Comparison of ENCODE assay signal across 8 mouse cellular contexts in the genomic region with DNA sequence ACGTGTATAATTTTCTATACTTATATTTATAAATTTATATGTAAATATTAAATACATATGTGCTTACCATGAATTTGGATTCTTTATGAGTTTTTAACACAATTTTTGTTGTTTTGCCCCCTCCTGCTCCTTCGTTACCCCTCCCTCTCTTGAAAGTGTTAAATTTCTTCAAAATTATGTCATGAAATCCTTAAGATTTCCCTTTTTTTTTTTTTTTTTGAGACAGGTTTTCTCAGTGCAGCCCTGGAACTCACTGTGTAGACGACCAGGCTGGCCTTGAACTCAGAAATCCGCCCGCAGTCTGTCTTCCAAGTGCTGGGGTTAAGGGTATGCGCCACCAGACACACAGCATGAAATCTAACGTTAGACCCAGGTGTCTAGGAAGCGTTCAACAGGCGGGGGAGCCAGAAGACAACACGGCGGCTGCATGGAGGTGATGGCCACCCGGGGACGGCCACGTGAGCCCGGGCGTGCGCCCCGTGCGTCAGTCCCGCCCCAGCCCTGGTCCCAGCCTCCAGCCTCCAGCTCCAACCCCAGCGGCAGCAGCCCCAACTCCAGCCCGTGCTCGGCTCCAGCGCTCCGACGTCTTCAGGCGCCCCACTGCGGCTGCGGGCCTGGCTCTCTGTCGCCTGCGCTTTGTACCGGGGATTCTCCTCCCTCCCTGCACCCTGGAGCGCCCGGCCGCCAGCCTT. TPM values are rescaled to one million over a fixed set of nuclear protein-coding genes. Genes with fewer than 3 reads are reported as not detected.
DNase-seq lines count a peak whose midpoint lies in the region; ATAC-seq lines count a peak whose summit lies in the region.

A gene (plus strand): TSS at position 487 of the 692 bp plus-strand sequence.

- WGBS in embryonic facial prominence, embryonic 11.5 days, result 3% methylated on average over 35 of the region's 35 CpGs
- WGBS in limb, embryonic 11.5 days, result 4% methylated on average over 25 of the region's 35 CpGs
- WGBS in midbrain, embryonic 13.5 days, result 4% methylated on average over 35 of the region's 35 CpGs

- peak within 1 kb of the TSS; percentile 75 for H3K9ac ChIP-seq in embryonic facial prominence, embryonic 11.5 days (replicated peaks; ENCODE audit: low read length)
- peak within 1 kb of the TSS; percentile 83 for H3K9ac ChIP-seq in limb, embryonic 11.5 days (ENCODE audit: low read length)
- H3K9ac ChIP-seq in midbrain, embryonic 13.5 days (replicated peaks), result peak within 1 kb of the TSS; percentile 92

- H3K4me2 ChIP-seq in embryonic facial prominence, embryonic 11.5 days (ENCODE audit: low read depth, low read length), result peak within 1 kb of the TSS; percentile 81
- H3K4me2 ChIP-seq in limb, embryonic 11.5 days (ENCODE audit: low read depth, severe bottlenecking), result peak within 1 kb of the TSS; percentile 79
- peak within 1 kb of the TSS; percentile 80 for H3K4me2 ChIP-seq in midbrain, embryonic 13.5 days (replicated peaks)

- DNase-seq in A20 (ENCODE audit: low read depth, low spot score), result peak; percentile 48
- peak; percentile 92 for DNase-seq in adrenal gland, postnatal 25 days
- DNase-seq in embryonic facial prominence, embryonic 11.5 days (ENCODE audit: low spot score), result peak; percentile 89
- DNase-seq in kidney, adult 11 months, result peak; percentile 86
- peak; percentile 91 for DNase-seq in limb, embryonic 11.5 days (ENCODE audit: low spot score)
- DNase-seq in spleen, postnatal 14 days (ENCODE audit: low spot score in 2 of 2), result peak; percentile 74 to 83

- no peaks in the 10 kb centered on the region for H3K36me3 ChIP-seq in embryonic facial prominence, embryonic 11.5 days (replicated peaks; ENCODE audit: control insufficient read depth, insufficient read depth, low read depth, low read length)
- H3K36me3 ChIP-seq in limb, embryonic 11.5 days (ENCODE audit: control insufficient read depth, insufficient read depth, low read length), result no peaks in the 10 kb centered on the region
- no peaks in the 10 kb centered on the region for H3K36me3 ChIP-seq in midbrain, embryonic 13.5 days

- ATAC-seq in embryonic facial prominence, embryonic 11.5 days (replicated peaks; ENCODE audit: insufficient number of reproducible peaks, low FRiP score, low TSS enrichment, low read depth), result peak; percentile 95
- peak; percentile 83 for ATAC-seq in granulocyte monocyte progenitor cell, adult 5-6 weeks (replicated peaks; ENCODE audit: poor library complexity, severe bottlenecking)
- ATAC-seq in limb, embryonic 11.5 days (ENCODE audit: insufficient number of reproducible peaks, low FRiP score, low TSS enrichment, low read depth), result peak; percentile 95
- peak; percentile 96 for ATAC-seq in midbrain, embryonic 13.5 days

- no peaks in the 10 kb centered on the region for H3K4me1 ChIP-seq in embryonic facial prominence, embryonic 11.5 days (ENCODE audit: control insufficient read depth, insufficient read depth, low read length)
- H3K4me1 ChIP-seq in limb, embryonic 11.5 days (ENCODE audit: control insufficient read depth, insufficient read depth, low read length), result peaks cover 2% of the 10 kb centered on the region; the same call in 1 of the 2 replicates
- peaks cover 18% of the 10 kb centered on the region for H3K4me1 ChIP-seq in midbrain, embryonic 13.5 days (replicated peaks)

- peak within 1 kb of the TSS; percentile 79 for H3K27ac ChIP-seq in embryonic facial prominence, embryonic 11.5 days (replicated peaks; ENCODE audit: low read depth, low read length)
- H3K27ac ChIP-seq in limb, embryonic 11.5 days (replicated peaks; ENCODE audit: low read depth, low read length), result peak within 1 kb of the TSS; percentile 82
- H3K27ac ChIP-seq in midbrain, embryonic 13.5 days, result peak within 1 kb of the TSS; percentile 96

- H3K4me3 ChIP-seq in embryonic facial prominence, embryonic 11.5 days (ENCODE audit: low read depth, low read length), result peak within 1 kb of the TSS; percentile 66
- H3K4me3 ChIP-seq in limb, embryonic 11.5 days (ENCODE audit: low read depth, low read length), result peak within 1 kb of the TSS; percentile 64
- peak within 1 kb of the TSS; percentile 65 for H3K4me3 ChIP-seq in midbrain, embryonic 13.5 days (replicated peaks)

- H3K27me3 ChIP-seq in embryonic facial prominence, embryonic 11.5 days (ENCODE audit: control insufficient read depth, insufficient read depth, low read length), result no peaks in the 10 kb centered on the region
- H3K27me3 ChIP-seq in limb, embryonic 11.5 days (ENCODE audit: control insufficient read depth, insufficient read depth, low read length), result no peaks in the 10 kb centered on the region
- H3K27me3 ChIP-seq in midbrain, embryonic 13.5 days, result peaks cover 14% of the 10 kb centered on the region

- no peaks in the 10 kb centered on the region for H3K9me3 ChIP-seq in embryonic facial prominence, embryonic 11.5 days (replicated peaks; ENCODE audit: control insufficient read depth, low read length)
- no peaks in the 10 kb centered on the region for H3K9me3 ChIP-seq in limb, embryonic 11.5 days (ENCODE audit: control insufficient read depth, low read length)
- no peaks in the 10 kb centered on the region for H3K9me3 ChIP-seq in midbrain, embryonic 13.5 days

RNA-seq across cellular contexts. Expression of the gene that starts here (rescaled TPM):
- total RNA-seq in adrenal gland, postnatal 25 days (2021), result 40.4 and 68.2 TPM in 2 replicates
- 8.7 and 10.6 TPM in 2 replicates for polyA plus RNA-seq in embryonic facial prominence, embryonic 11.5 days (2014; fragmentation: Nextera tagmentation; extraction: Ambion mirVana)
- total RNA-seq in granulocyte monocyte progenitor cell, adult 5-6 weeks (2014; fragmentation: Nextera tagmentation), result 49.3 and 60.6 TPM in 2 replicates
- 65.4 and 80.5 TPM in 2 replicates for total RNA-seq in granulocyte monocyte progenitor cell, adult 5-6 weeks (2017)
- polyA plus RNA-seq in limb, embryonic 11.5 days (2014; fragmentation: Nextera tagmentation; extraction: Ambion mirVana), result 9.6 and 12.0 TPM in 2 replicates
- 23.9 and 26.4 TPM in 2 replicates for polyA plus RNA-seq in midbrain, embryonic 13.5 days (2015; fragmentation: Nextera tagmentation; extraction: Ambion mirVana)

Comparison
In these comparisons a context has a peak if more than half of its experiments do, and no peak if none do; other contexts are left out.
1. Peak in every context shown above with its lines: DNase-seq, ATAC-seq, H3K4me3 ChIP-seq and H3K27ac ChIP-seq.